Mouse (Mus musculus) lung, adult 2 months (tissue): ENCODE data around the gene Gusb. TPM values are rescaled to one million over a fixed set of nuclear protein-coding genes. Genes with fewer than 3 reads are reported as not detected.

Experiments used
- DNase-seq: peaks from one replicate; pipeline ENCODE4 v3.0.0; 2022
- H3K4me1 ChIP-seq: fragments of 200-500 bp; 2 replicates; pipeline ENCODE4 v1.6.1; 2011; ENCODE audit warnings: low read length; ENCODE audit not compliant: control insufficient read depth, insufficient read depth
- H3K4me3 ChIP-seq: fragments of 200-500 bp; replicated peaks from 2 replicates; pipeline ENCODE3; 2011; ENCODE audit warnings: low read depth, mild to moderate bottlenecking, control low read depth, low read length; ENCODE audit errors: extremely low read depth
- CTCF ChIP-seq: fragments of 200-500 bp; IDR thresholded peaks from 2 replicates; pipeline ENCODE4 v1.5.1; 2011; ENCODE audit warnings: mild to moderate bottlenecking, low read length, control low read depth; ENCODE audit not compliant: insufficient read depth
- POLR2A ChIP-seq: fragments of 200-500 bp; IDR thresholded peaks from 2 replicates; pipeline ENCODE4 v1.6.1; 2011; ENCODE audit warnings: low read depth, mild to moderate bottlenecking, control low read depth, low read length, borderline replicate concordance; ENCODE audit errors: extremely low read depth
- WGBS: fragments of 180-500 bp; shearing (Covaris S2); methylation state at CpG from one replicate; pipeline ENCODE4 v1.1.7; 2018; 5-methylcytosine and 5-hydroxymethylcytosine counted together
- polyA plus RNA-seq: library from polyadenylated mRNA; depleted of rRNA; stranded (reverse); fragments of >200 nt; gene quantifications from 2 replicates; pipeline ENCODE4 v1.2.3, GENCODE M21; 2012

The Gusb gene
- polyA plus RNA-seq, 1 experiment, result 44.8 TPM

DNA sequence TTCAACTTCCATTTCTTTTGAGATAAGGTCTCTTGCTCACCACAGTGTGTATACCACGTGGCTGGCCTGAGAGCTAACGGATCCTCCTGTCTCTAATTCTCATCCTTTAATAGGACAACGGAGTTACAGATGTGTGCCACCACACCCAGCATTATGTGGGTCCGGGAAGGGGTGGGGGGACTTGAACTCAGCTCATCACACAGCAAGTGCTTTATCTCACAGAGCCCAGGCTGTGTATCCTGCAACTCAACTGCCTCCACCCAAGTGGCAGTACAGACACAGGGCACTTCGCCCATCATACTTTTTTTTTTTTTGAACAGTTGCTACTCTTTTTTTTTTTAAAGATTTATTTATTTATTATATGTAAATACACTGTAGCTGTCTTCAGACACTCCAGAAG, 11.0 kb downstream of the Gusb start:
- H3K4me1 ChIP-seq, result no peaks in the 10 kb centered on the region
- WGBS, result 84% methylated on average over 5 of the region's 5 CpGs
- H3K4me3 ChIP-seq, result no peak overlapping the region
- DNase-seq, result no peak
- TF ChIP-seq POLR2A (no peak), CTCF (no peak)

- no peaks in the 10 kb centered on the region for H3K4me1 ChIP-seq
- no peak for DNase-seq
- WGBS, result 72% methylated on average over 13 of the region's 13 CpGs
- H3K4me3 ChIP-seq, result no peak overlapping the region
- TF ChIP-seq POLR2A (no peak), CTCF (no peak)
Observed at GRCm38 (mm10) chr5:129989376-129989775, 13.5 kb downstream of the Gusb start.

GRCm38 (mm10) chr5:129980216-129980615, 22.6 kb downstream of the Gusb start:
- TF ChIP-seq CTCF, result no peak
- no peaks in the 10 kb centered on the region for H3K4me1 ChIP-seq
- no peak overlapping the region for H3K4me3 ChIP-seq
- WGBS, result 42% methylated on average over 3 of the region's 3 CpGs
- no peak for DNase-seq

GRCm38 (mm10) chr5:129978608-129979007, 24.2 kb downstream of the Gusb start:
- no peak overlapping the region for H3K4me3 ChIP-seq
- no peak for TF ChIP-seq POLR2A
- no peak for TF ChIP-seq CTCF
- DNase-seq, result no peak
- H3K4me1 ChIP-seq, result no peaks in the 10 kb centered on the region
- WGBS, result 66% methylated on average over 5 of the region's 5 CpGs

- 89% methylated on average over 4 of the region's 4 CpGs for WGBS
Observed at GRCm38 (mm10) chr5:129977768-129978167, 25.1 kb downstream of the Gusb start.

GRCm38 (mm10) chr5:129974866-129975311, 28.0 kb downstream of the Gusb start:
- DNase-seq, result no peak

More at GRCm38 (mm10) chr5:129977768-129978167, 25.1 kb downstream of the Gusb start:
- H3K4me1 ChIP-seq, result no peaks in the 10 kb centered on the region
- no peak for DNase-seq
- no peak overlapping the region for H3K4me3 ChIP-seq
- TF ChIP-seq POLR2A (no peak), CTCF (no peak)

DNA sequence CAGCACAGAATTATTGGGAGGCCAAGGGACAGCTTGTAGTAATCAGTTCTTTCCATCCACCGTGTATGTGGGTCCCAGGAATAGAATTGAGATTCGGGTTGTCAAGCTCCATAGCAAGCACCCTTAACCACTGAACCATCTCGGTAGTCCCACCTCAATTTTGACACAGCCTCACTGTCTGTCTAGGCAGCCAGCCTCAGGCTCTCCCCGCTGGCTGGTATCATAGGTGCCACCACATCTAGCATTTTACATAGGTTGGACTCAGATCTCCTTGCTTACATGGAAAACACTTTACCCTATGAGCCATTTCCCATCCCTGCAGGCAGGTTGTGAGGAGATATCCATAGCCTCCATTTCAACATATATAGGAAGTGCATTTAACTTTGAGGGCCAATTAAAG, 28.5 kb downstream of the Gusb start:
- WGBS, result 86% methylated on average over 4 of the region's 4 CpGs
- no peak for TF ChIP-seq POLR2A
- no peak for TF ChIP-seq CTCF
- Histone ChIP-seq H3K4me3 (no peak overlapping the region), H3K4me1 (no peaks in the 10 kb centered on the region)
- no peak for DNase-seq

More at GRCm38 (mm10) chr5:129974866-129975311, 28.0 kb downstream of the Gusb start:
- Histone ChIP-seq H3K4me3 (no peak overlapping the region), H3K4me1 (no peaks in the 10 kb centered on the region)
- WGBS, result 50% methylated on average over 4 of the region's 4 CpGs
- TF ChIP-seq CTCF, result no peak
- no peak for TF ChIP-seq POLR2A

DNA sequence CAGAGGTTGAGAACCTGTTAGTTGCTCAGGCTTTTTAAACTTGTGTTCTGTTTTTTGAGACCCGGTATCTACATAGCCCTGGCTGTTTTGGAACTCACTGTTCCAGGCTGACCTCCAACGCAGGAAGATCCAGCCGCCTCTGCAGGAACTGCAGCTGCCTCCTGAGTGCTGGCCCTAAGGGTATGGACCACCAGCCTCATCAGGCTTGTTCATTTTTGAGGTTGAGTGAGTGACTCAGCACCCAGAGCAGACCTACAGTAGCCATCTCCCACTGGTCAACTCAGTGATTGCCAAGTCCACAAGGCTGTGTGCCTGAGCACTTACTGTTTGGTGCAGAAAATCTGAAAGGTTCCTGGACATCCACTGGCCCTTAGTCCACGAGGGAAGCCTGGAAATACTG, 31.4 kb downstream of the Gusb start:
- 77% methylated on average over 4 of the region's 4 CpGs for WGBS
- Histone ChIP-seq H3K4me1 (no peaks in the 10 kb centered on the region), H3K4me3 (no peak overlapping the region)
- no peak for TF ChIP-seq POLR2A
- TF ChIP-seq CTCF, result no peak
- no peak for DNase-seq

DNA sequence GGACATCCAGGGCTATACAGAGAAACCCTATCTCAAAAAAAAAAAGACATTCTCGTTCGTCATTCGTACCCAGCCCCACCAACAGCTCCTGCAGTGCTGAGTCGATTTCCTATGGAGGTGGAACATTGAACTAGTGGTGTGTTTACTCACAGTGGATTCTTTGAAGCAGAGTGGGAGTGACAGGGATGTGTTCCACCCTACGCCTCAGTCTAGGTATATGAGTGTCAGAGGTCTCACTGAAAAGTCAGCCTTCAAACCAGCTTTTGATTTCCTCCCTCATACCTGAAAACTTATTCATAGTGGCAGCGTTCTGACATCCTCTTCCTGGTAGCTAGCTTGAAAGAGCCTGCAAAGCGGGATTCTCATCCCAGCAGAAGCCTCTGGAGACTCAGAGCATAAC, 34.4 kb downstream of the Gusb start:
- no peak for TF ChIP-seq POLR2A
- no peak for TF ChIP-seq CTCF
- 73% methylated on average over 7 of the region's 7 CpGs for WGBS
- DNase-seq, result no peak
- no peaks in the 10 kb centered on the region for H3K4me1 ChIP-seq
- H3K4me3 ChIP-seq, result no peak overlapping the region

- Histone ChIP-seq H3K4me1 (no peaks in the 10 kb centered on the region), H3K4me3 (no peak overlapping the region)
- no peak for TF ChIP-seq POLR2A
- no peak for TF ChIP-seq CTCF
- DNase-seq, result no peak
- WGBS, result 86% methylated on average over 3 of the region's 3 CpGs
Observed at GRCm38 (mm10) chr5:129966448-129966847, 36.4 kb downstream of the Gusb start.
